Mouse (Mus musculus) small intestine, adult 2 months (tissue): Measurements from ENCODE around the gene Tspan9. TPM values are rescaled to one million over a fixed set of nuclear protein-coding genes. Genes with fewer than 3 reads are reported as not detected.

ENCODE experiments used
- H3K27ac ChIP-seq: fragments of 200-500 bp; 2 replicates; pipeline ENCODE4 v1.5.1; 2012; ENCODE audit warnings: low read depth, low read length, control low read depth, inconsistent platforms; ENCODE audit not compliant: insufficient read depth
- H3K27me3 ChIP-seq: fragments of 200-500 bp; 2 replicates; pipeline ENCODE4 v1.6.1; 2012; ENCODE audit warnings: mild to moderate bottlenecking, moderate library complexity, low read length, inconsistent platforms; ENCODE audit not compliant: control insufficient read depth, insufficient read depth
- H3K36me3 ChIP-seq: fragments of 200-500 bp; 2 replicates; pipeline ENCODE4 v1.6.1; 2012; ENCODE audit warnings: mild to moderate bottlenecking, low read length, control low read depth, inconsistent platforms; ENCODE audit not compliant: control insufficient read depth, insufficient read depth
- H3K4me1 ChIP-seq: fragments of 200-500 bp; 2 replicates; pipeline ENCODE4 v1.6.1; 2012; ENCODE audit warnings: low read length, inconsistent platforms, mixed read lengths; ENCODE audit not compliant: control insufficient read depth, insufficient read depth, insufficient read length
- H3K4me3 ChIP-seq: fragments of 200-500 bp; 2 replicates; pipeline ENCODE4 v1.5.1; 2012; ENCODE audit warnings: low read depth, mild to moderate bottlenecking, control low read depth, inconsistent platforms, low read length, moderate library complexity
- CTCF ChIP-seq: fragments of 200-500 bp; IDR thresholded peaks from 2 replicates; pipeline ENCODE4 v1.5.1; 2012; ENCODE audit warnings: low read depth, mild to moderate bottlenecking, control low read depth, inconsistent platforms, low read length, moderate library complexity, mixed read lengths; ENCODE audit not compliant: insufficient replicate concordance, insufficient read length; ENCODE audit errors: extremely low read depth
- POLR2A ChIP-seq: fragments of 200-500 bp; IDR thresholded peaks from 2 replicates; pipeline ENCODE4 v1.6.1; 2012; ENCODE audit warnings: low read depth, mild to moderate bottlenecking, control low read depth, inconsistent platforms, low read length, moderate library complexity
- WGBS: fragments of 180-500 bp; shearing (Covaris S2); methylation state at CpG from one replicate; pipeline ENCODE4 v1.1.7; 2018; 5-methylcytosine and 5-hydroxymethylcytosine counted together
- polyA plus RNA-seq: library from polyadenylated mRNA; depleted of rRNA; stranded (reverse); fragments of >200 nt; gene quantifications from 2 replicates; pipeline ENCODE4 v1.2.3, GENCODE M21; 2012

The Tspan9 gene
- polyA plus RNA-seq, 1 experiment: 20.6 TPM

DNA sequence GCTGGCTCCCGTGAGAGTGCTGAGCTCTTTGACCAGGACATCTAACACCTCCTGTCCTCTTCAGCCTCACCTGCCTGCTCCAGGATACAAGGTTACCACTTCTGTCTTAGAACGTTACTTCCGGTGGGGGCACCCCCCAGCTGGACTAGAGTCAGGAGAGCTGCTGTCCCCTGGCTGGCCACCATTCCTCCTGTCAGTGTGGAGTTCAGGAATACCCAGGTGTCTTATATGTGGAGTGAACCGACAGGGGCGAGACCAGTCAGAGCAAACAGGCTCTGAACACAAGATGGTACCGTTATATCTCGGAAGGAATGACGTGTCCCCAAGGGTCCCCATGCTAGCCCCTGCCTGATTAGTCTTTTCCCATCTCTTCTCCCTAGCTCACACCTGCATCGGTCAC, 106.8 kb downstream of the Tspan9 start:
- WGBS: 70% methylated on average over 9 of the region's 9 CpGs
- TF ChIP-seq CTCF (no peak), POLR2A (no peak)
- H3K27ac ChIP-seq: no peak overlapping the region
- peaks cover 2% of the 10 kb centered on the region; the same call in 1 of the 2 replicates for H3K4me1 ChIP-seq
- no peaks in the 10 kb centered on the region for H3K36me3 ChIP-seq
- no peak overlapping the region for H3K4me3 ChIP-seq
- peaks cover 10% of the 10 kb centered on the region for H3K27me3 ChIP-seq

DNA sequence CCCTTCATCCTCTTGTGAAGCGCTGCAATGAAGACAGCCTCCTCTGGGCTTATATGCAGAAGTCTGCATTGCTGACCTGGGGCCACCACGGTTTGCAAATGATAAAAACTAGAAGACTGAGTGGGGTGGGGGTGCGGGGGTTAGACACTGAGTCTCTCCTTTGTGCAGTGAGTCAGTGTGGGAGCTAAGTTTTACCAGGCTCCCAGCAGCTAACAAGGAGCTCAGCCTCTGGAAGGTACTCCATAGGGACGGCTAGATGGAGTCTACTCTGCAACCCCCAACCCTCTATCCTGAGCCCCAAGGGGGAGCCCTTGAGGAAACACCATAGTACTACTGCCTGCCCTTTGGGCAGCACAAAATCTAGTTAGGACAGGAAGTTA, 107.5 kb downstream of the Tspan9 start:
- Histone ChIP-seq H3K36me3 (no peaks in the 10 kb centered on the region), H3K27me3 (peaks cover 10% of the 10 kb centered on the region), H3K4me1 (peaks cover 2% of the 10 kb centered on the region; the same call in 1 of the 2 replicates), H3K4me3 (peak overlapping the region; percentile 54; the same call in 1 of the 2 replicates), H3K27ac (no peak overlapping the region)
- 9% methylated on average over 4 of the region's 4 CpGs for WGBS
- TF ChIP-seq POLR2A (no peak), CTCF (no peak)

DNA sequence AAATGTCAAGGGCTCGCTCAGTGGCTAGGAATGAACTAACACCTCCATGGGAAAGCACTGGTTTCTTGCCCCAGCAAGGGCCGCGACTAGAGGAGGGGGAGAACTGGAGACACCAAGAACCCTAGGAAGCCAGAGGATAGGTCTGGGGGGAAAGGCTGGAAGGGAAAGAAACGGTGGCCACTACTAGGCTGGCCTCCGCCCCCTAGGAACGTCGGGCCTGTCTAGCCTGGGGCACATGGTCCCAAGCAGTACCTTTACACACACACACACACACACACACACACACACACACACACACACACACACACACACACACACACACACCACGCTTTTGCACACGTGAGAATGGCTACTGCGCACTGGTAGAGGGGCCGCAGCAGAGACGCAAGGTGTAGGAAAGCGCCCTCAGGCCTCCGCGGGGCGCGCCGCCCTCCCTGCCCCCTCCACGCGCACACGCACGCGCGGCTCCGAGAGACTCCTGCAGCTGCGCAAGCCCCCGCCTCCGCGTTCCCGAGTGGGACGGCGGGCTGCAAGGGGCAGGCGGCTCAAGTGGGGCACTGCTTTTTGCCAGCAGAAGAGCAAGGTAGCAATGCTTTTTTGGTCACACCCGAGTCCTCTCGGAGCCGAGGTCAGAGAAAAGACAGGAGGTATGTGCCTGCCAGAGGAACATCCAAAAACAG, 108.0 kb downstream of the Tspan9 start:
- WGBS: 1% methylated on average over 36 of the region's 36 CpGs
- no peak for TF ChIP-seq CTCF
- no peak for TF ChIP-seq POLR2A
- Histone ChIP-seq H3K27ac (no peak overlapping the region), H3K4me1 (peaks cover 2% of the 10 kb centered on the region; the same call in 1 of the 2 replicates), H3K36me3 (no peaks in the 10 kb centered on the region), H3K27me3 (peaks cover 10% of the 10 kb centered on the region), H3K4me3 (peak overlapping the region; percentile 54)

DNA sequence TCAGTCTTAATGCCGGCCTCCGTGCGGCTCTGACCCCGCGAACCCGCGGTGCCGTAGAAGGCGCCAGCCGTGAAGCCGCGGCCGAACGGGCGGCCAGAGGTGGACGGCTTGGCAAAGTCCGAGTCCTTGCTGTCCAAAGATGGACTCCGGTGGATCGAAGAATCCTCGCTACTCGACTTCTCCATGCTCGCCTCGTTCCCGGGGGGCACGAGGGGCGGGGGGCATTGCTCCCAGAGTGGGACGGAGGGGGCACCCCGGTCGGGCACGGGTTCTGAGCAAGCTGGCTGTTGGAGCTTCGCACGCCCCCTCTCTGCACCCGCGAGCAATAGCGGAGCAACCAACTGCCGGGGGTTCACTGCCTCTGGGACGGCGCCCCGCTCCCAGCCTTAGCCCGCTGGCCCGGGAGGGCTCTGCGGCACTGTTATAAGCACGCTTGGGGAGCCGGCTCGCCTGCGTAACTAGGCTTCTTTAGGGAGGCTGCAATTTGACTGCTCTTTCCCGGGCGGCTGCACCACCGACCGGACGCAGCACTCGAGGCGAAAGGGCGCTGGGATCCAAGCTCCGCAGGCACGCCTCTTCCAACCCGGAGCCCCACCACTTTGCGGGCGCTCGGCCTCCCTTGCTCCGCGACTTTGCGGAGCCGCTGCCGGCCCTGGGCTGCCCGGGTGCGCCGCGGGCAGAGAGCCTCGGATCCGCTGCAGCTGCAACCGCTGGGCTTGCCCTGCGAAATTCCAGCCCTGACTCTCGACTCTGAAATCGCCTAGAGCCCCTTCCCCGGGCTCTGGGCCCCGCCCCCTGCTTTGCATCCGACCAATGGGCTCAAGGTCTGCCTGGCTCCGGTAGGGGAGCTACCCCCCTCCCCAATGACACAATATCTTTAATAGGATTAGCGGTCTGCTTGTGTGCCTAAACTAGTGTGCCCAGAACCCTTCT, 108.8 kb downstream of the Tspan9 start:
- Histone ChIP-seq H3K27ac (no peak overlapping the region), H3K36me3 (no peaks in the 10 kb centered on the region), H3K4me3 (peak overlapping the region; percentile 54), H3K4me1 (peaks cover 2% of the 10 kb centered on the region; the same call in 1 of the 2 replicates), H3K27me3 (peaks cover 10% of the 10 kb centered on the region)
- TF ChIP-seq CTCF (no peak), POLR2A (no peak)
- 3% methylated on average over 80 of the region's 80 CpGs for WGBS

DNA sequence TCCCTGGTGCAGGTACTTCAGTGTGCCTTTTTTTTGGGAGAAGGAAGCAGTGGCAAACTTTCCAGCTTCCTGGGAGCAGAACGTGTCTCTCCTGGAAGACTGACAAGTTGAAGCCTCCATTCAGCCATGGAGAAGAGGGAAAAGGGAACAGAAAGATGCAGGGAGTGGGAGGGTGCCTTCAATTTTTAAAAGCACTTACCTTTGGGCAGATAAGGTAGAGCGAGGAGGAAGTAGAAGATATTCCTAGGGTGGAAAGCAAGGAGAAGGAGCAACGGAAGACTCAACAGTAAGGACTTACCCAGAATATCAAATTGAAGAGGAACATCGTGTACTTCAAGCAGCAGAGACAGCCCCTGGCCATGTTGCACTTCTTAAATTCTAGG, 109.5 kb downstream of the Tspan9 start:
- Histone ChIP-seq H3K27ac (no peak overlapping the region), H3K36me3 (no peaks in the 10 kb centered on the region), H3K4me3 (peak overlapping the region; percentile 54), H3K27me3 (peaks cover 10% of the 10 kb centered on the region), H3K4me1 (peaks cover 2% of the 10 kb centered on the region; the same call in 1 of the 2 replicates)
- TF ChIP-seq CTCF (no peak), POLR2A (no peak)
- 24% methylated on average over 4 of the region's 4 CpGs for WGBS

DNA sequence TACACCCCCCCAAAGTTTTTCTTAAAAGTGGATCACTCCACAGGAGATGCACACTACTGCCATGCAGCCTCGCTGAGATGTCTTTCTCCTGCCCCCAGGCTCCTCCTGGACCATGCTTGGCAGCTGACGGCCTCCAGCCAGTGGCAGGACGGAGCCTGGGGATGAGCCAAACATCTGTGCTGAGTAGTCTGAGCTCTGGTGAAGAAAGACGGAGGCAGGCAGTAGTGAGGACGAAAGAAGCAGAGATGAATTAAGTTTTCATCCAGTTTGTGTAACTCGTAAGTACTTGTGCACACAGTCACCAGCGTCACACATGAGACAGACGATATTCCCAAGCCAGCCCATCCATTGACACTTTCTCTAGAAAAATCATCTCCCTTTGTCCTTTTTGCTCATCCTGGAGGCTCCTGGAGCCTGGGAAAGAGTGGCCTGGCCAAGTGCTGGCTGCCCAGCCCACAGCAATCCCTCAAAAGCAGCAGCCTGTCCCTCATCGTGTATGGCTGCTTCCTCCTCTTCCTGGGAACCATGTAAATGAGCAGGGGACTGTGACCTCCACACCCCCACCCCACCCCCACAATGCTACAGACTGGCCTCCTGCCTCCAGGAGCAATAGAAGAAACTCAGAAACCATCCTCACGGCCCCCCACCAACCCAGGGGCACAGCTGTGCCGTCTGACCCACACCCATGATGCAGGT, 110.1 kb downstream of the Tspan9 start:
- 64% methylated on average over 11 of the region's 11 CpGs for WGBS

More for the DNA sequence above, 110.1 kb downstream of the Tspan9 start:
- H3K27me3 ChIP-seq: peaks cover 10% of the 10 kb centered on the region
- TF ChIP-seq POLR2A (no peak), CTCF (no peak)
- H3K4me1 ChIP-seq: peaks cover 2% of the 10 kb centered on the region; the same call in 1 of the 2 replicates
- H3K4me3 ChIP-seq: peak overlapping the region; percentile 28
- H3K27ac ChIP-seq: 0 out of 2 replicates have a peak overlapping the region, but pooled peaks have one; percentile 5
- no peaks in the 10 kb centered on the region for H3K36me3 ChIP-seq
